In genomic region chr10:121770624-121771577, GRCm38 (mm10) we compare ENCODE assay signal across 7 mouse cellular contexts. TPM values are rescaled to one million over a fixed set of nuclear protein-coding genes. Genes with fewer than 3 reads are reported as not detected.
DNase-seq lines count a peak whose midpoint lies in the region; ATAC-seq and TF ChIP-seq lines count a peak whose summit lies in the region.

No protein-coding gene starts in this region.

- DNase-seq in Muller cell, postnatal 12 days (ENCODE audit: inconsistent ontology term): peak; percentile 48
- DNase-seq in lung, adult 2 months: peak; percentile 29
- no peak for DNase-seq in ovary, adult 18-20 months (ENCODE audit: low spot score)

- H3K36me3 ChIP-seq in embryonic facial prominence, embryonic 15.5 days: no peaks in the 10 kb centered on the region
- no peaks in the 10 kb centered on the region for H3K36me3 ChIP-seq in stomach, embryonic 15.5 days

- no peaks in the 10 kb centered on the region for H3K9me3 ChIP-seq in embryonic facial prominence, embryonic 15.5 days (replicated peaks)
- H3K9me3 ChIP-seq in stomach, embryonic 15.5 days: no peaks in the 10 kb centered on the region

- no peak overlapping the region for H3K27ac ChIP-seq in embryonic facial prominence, embryonic 15.5 days (replicated peaks)
- H3K27ac ChIP-seq in stomach, embryonic 15.5 days: no peak overlapping the region

- H3K4me2 ChIP-seq in embryonic facial prominence, embryonic 15.5 days (replicated peaks): peak overlapping the region; percentile 17; the same call in 1 of the 2 replicates
- H3K4me2 ChIP-seq in stomach, embryonic 15.5 days: peak overlapping the region; percentile 33

- ATAC-seq in CD4-positive, CD25-positive, alpha-beta regulatory T cell, adult 4 months: peak; percentile 77
- ATAC-seq in embryonic facial prominence, embryonic 15.5 days (ENCODE audit: insufficient number of reproducible peaks, low FRiP score, low TSS enrichment, low read depth): peak; percentile 39; the same call in 1 of the 2 replicates
- peak; percentile 56 for ATAC-seq in inflammation-experienced regulatory T-cells, adult 6 months
- ATAC-seq in stomach, embryonic 15.5 days (ENCODE audit: insufficient read depth, low FRiP score, low read depth): no peak; the same call in 1 of the 2 replicates

- no peak for TF ChIP-seq POLR2A in lung, adult 2 months (IDR thresholded peaks at IDR 0.05; ENCODE audit: borderline replicate concordance, extremely low read depth, low read depth, low read length)

- 47% methylated on average over 20 of the region's 20 CpGs for WGBS in embryonic facial prominence, embryonic 15.5 days
- 52% methylated on average over 20 of the region's 20 CpGs for WGBS in lung, adult 2 months
- WGBS in stomach, embryonic 15.5 days: 48% methylated on average over 20 of the region's 20 CpGs

- H3K4me1 ChIP-seq in embryonic facial prominence, embryonic 15.5 days: no peaks in the 10 kb centered on the region
- H3K4me1 ChIP-seq in lung, adult 2 months (ENCODE audit: control insufficient read depth, insufficient read depth, low read length): peaks cover 3% of the 10 kb centered on the region; the same call in 1 of the 2 replicates
- no peaks in the 10 kb centered on the region for H3K4me1 ChIP-seq in stomach, embryonic 15.5 days

- H3K27me3 ChIP-seq in embryonic facial prominence, embryonic 15.5 days: no peaks in the 10 kb centered on the region
- H3K27me3 ChIP-seq in stomach, embryonic 15.5 days (replicated peaks): no peaks in the 10 kb centered on the region

- no peak overlapping the region for H3K9ac ChIP-seq in embryonic facial prominence, embryonic 15.5 days
- no peak overlapping the region for H3K9ac ChIP-seq in stomach, embryonic 15.5 days

- peak overlapping the region; percentile 19 for H3K4me3 ChIP-seq in embryonic facial prominence, embryonic 15.5 days (replicated peaks)
- H3K4me3 ChIP-seq in lung, adult 2 months (replicated peaks; ENCODE audit: extremely low read depth, low read depth, low read length): peak overlapping the region; percentile 18
- H3K4me3 ChIP-seq in stomach, embryonic 15.5 days (replicated peaks): peak overlapping the region; percentile 8; the same call in 1 of the 2 replicates

- peak; percentile 56 for TF ChIP-seq CTCF in lung, adult 2 months (IDR thresholded peaks at IDR 0.05; ENCODE audit: insufficient read depth, low read length)

RNA-seq across cellular contexts. Expression of gene BC048403, which starts 31.2 kb away (rescaled TPM):
- 1 to 10 TPM; 4.1 to 5.5 TPM for polyA plus RNA-seq in CD4-positive, CD25-positive, alpha-beta regulatory T cell, adult 4 months (2017; shearing (Covaris generic))
- 2.9 and 3.2 TPM in 2 replicates for polyA plus RNA-seq in embryonic facial prominence, embryonic 15.5 days (2015; fragmentation: Nextera tagmentation; extraction: Ambion mirVana)
- 1 to 10 TPM; 2.8 to 4.6 (median 4.5) TPM for polyA plus RNA-seq in inflammation-experienced regulatory T-cells, adult 6 months (2017; shearing (Covaris generic))
- 8.5 and 9.4 TPM in 2 replicates for polyA plus RNA-seq in lung, adult 2 months (2012; rRNA removed)
- 2.7 and 3.2 TPM in 2 replicates for polyA plus RNA-seq in stomach, embryonic 15.5 days (2015; fragmentation: Nextera tagmentation; extraction: Ambion mirVana)
